Mouse (Mus musculus): Measurements from ENCODE around the gene Fat3. TPM values are rescaled to one million over a fixed set of nuclear protein-coding genes. Genes with fewer than 3 reads are reported as not detected.

Fat3 gene
- polyA plus RNA-seq, 1 experiment: 0.14 TPM

DNA sequence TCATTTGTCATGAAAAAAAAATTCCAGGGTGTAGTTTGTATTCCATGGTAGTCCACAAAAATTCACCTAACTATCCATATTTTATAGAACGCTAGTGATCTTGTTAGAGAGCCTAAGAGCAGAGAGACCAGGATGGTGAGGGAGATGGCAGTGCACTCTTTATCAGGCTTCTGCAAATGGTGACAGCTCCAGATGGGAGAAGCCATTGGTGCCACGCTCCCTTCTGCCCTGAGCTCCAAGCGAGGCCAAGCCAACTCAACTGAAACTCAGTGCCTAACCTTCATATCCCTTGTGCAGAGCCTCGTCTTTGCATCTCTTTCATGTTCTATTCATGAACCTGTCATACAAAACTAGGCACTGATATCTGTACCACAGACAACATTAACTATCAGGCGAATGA, 575.8 kb downstream of the Fat3 start:
- no peak overlapping the region for H3K4me3 ChIP-seq (ENCODE audit: insufficient read depth, low read depth, low read length)
- no peaks in the 10 kb centered on the region for H3K4me1 ChIP-seq (ENCODE audit: control insufficient read depth, insufficient read depth, low read length)
- no peak for DNase-seq
- no peaks in the 10 kb centered on the region for H3K36me3 ChIP-seq (ENCODE audit: control insufficient read depth, insufficient read depth, low read length)
- H3K27ac ChIP-seq (ENCODE audit: insufficient read depth, low read depth, low read length): no peak overlapping the region
- no peaks in the 10 kb centered on the region; the same call in 1 of the 2 replicates for H3K27me3 ChIP-seq (replicated peaks; ENCODE audit: control insufficient read depth, insufficient read depth, low read length)
- TF ChIP-seq POLR2A (IDR thresholded peaks at IDR 0.05; ENCODE audit: low read depth, low read length) (no peak), CTCF (conservative IDR thresholded peaks at IDR 0.05; ENCODE audit: insufficient read depth, insufficient read length, low read depth, low read length) (no peak)
- WGBS: 92% methylated on average over 5 of the region's 5 CpGs

DNA sequence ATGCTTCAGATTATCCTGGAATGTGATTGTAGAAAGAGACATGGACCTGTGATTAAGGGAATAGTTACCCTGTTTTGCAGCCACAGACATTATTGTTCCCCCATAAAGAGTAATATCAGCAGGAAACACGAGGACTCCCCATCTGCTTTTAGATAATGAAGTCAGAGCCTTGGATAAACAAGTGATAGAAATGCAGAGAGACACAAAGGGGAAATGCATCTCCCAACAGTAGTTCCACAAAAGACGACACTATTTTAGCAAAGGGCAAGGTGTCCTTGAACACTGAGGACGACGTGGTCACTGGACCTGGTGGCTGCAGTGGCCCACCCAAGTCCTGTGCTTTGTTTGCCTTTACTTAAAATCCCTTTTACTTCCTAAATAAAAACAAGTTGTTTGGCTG, 580.8 kb downstream of the Fat3 start:
- 72% methylated on average over 4 of the region's 4 CpGs for WGBS
- Histone ChIP-seq H3K27me3 (replicated peaks; ENCODE audit: control insufficient read depth, insufficient read depth, low read length) (no peaks in the 10 kb centered on the region), H3K36me3 (ENCODE audit: control insufficient read depth, insufficient read depth, low read length) (no peaks in the 10 kb centered on the region), H3K4me3 (ENCODE audit: insufficient read depth, low read depth, low read length) (no peak overlapping the region), H3K27ac (ENCODE audit: insufficient read depth, low read depth, low read length) (no peak overlapping the region), H3K4me1 (ENCODE audit: control insufficient read depth, insufficient read depth, low read length) (no peaks in the 10 kb centered on the region)
- TF ChIP-seq CTCF (conservative IDR thresholded peaks at IDR 0.05; ENCODE audit: insufficient read depth, insufficient read length, low read depth, low read length) (no peak), POLR2A (IDR thresholded peaks at IDR 0.05; ENCODE audit: low read depth, low read length) (no peak)
- no peak for DNase-seq

DNA sequence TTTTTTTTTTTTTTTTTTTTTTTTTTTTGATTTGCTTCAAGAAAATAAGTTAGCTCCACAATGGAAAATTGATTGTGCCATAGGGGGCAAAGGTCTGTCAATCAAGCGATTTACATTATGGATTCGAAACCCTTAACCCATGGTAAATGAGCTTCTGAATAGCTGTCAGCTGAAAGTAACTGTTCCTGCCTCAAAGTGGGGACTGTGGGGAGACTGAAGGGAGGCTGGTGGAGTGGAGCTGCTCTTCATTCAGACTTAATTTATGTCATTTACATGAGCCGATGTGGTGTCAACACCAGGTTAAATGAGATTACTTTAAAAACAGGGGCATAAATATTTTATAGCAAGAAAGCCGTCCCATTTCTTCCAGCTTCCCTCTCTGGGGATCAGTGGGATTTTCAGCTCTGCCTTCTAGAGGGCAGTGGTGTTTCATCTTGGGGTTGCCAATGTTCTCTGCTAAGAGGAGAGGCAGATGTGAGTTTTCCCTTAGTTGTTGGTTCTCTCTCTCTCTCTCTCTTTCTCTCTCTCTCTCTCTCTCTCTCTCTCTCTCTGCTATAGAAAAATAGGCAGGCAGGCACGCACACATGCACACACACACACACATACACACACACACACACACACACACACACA, 581.6 kb downstream of the Fat3 start:
- H3K36me3 ChIP-seq (ENCODE audit: control insufficient read depth, insufficient read depth, low read length): no peaks in the 10 kb centered on the region
- no peak for DNase-seq
- no peak overlapping the region for H3K4me3 ChIP-seq (ENCODE audit: insufficient read depth, low read depth, low read length)
- H3K4me1 ChIP-seq (ENCODE audit: control insufficient read depth, insufficient read depth, low read length): no peaks in the 10 kb centered on the region
- 54% methylated on average over 5 of the region's 5 CpGs for WGBS
- no peak for TF ChIP-seq POLR2A (IDR thresholded peaks at IDR 0.05; ENCODE audit: low read depth, low read length)
- TF ChIP-seq CTCF (conservative IDR thresholded peaks at IDR 0.05; ENCODE audit: insufficient read depth, insufficient read length, low read depth, low read length): peak; percentile 35; the same call in 1 of the 2 replicates
- H3K27ac ChIP-seq (ENCODE audit: insufficient read depth, low read depth, low read length): no peak overlapping the region
- no peaks in the 10 kb centered on the region for H3K27me3 ChIP-seq (replicated peaks; ENCODE audit: control insufficient read depth, insufficient read depth, low read length)

DNA sequence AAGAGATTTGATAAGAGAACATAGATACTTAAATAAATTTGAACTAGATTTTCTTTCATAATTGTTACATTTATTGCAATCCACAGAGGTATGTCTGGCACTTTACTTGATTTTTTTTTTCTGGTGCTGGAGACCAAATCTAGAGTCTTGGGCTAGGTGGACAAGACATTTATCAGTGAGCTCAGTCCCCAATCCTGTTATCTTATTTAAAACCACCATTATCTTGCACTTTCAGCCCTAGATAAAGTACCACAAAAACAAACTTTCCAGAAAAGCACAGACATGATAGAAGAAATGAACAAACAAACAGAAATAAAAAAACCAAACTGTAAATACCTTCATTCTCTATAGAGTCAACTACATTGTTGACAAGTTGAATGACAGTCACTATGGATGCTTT, 584.5 kb downstream of the Fat3 start:
- Histone ChIP-seq H3K4me3 (ENCODE audit: insufficient read depth, low read depth, low read length) (no peak overlapping the region), H3K36me3 (ENCODE audit: control insufficient read depth, insufficient read depth, low read length) (no peaks in the 10 kb centered on the region), H3K27ac (ENCODE audit: insufficient read depth, low read depth, low read length) (no peak overlapping the region), H3K4me1 (ENCODE audit: control insufficient read depth, insufficient read depth, low read length) (no peaks in the 10 kb centered on the region), H3K27me3 (replicated peaks; ENCODE audit: control insufficient read depth, insufficient read depth, low read length) (no peaks in the 10 kb centered on the region)
- TF ChIP-seq CTCF (conservative IDR thresholded peaks at IDR 0.05; ENCODE audit: insufficient read depth, insufficient read length, low read depth, low read length): no peak
- no peak for TF ChIP-seq POLR2A (IDR thresholded peaks at IDR 0.05; ENCODE audit: low read depth, low read length)
- DNase-seq: no peak

DNA sequence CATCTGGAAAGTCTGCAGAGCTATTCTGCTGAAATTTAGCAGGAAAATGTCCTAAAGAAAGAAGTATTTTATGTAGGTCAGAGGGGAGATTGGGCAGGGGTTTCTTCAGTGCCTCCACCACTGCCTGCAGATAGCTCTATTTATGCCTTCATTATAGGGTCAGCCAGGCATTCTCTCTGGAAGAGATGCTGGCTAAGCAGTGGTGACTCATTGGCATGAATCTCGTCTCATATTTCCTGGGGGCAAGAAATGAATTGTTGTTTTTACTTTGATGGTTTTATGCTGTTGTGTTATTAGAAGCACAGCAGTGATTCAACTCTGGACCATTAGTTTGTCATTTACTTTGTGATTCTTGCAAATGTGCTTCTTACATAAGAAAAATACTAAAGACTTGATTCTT, 588.4 kb downstream of the Fat3 start:
- WGBS: 25% methylated on average over 1 of the region's 1 CpGs
- no peak for TF ChIP-seq CTCF (conservative IDR thresholded peaks at IDR 0.05; ENCODE audit: insufficient read depth, insufficient read length, low read depth, low read length)
- TF ChIP-seq POLR2A (IDR thresholded peaks at IDR 0.05; ENCODE audit: low read depth, low read length): no peak
- Histone ChIP-seq H3K27me3 (replicated peaks; ENCODE audit: control insufficient read depth, insufficient read depth, low read length) (no peaks in the 10 kb centered on the region), H3K27ac (ENCODE audit: insufficient read depth, low read depth, low read length) (no peak overlapping the region), H3K4me3 (ENCODE audit: insufficient read depth, low read depth, low read length) (no peak overlapping the region), H3K36me3 (ENCODE audit: control insufficient read depth, insufficient read depth, low read length) (no peaks in the 10 kb centered on the region), H3K4me1 (ENCODE audit: control insufficient read depth, insufficient read depth, low read length) (no peaks in the 10 kb centered on the region)
- no peak for DNase-seq

DNA sequence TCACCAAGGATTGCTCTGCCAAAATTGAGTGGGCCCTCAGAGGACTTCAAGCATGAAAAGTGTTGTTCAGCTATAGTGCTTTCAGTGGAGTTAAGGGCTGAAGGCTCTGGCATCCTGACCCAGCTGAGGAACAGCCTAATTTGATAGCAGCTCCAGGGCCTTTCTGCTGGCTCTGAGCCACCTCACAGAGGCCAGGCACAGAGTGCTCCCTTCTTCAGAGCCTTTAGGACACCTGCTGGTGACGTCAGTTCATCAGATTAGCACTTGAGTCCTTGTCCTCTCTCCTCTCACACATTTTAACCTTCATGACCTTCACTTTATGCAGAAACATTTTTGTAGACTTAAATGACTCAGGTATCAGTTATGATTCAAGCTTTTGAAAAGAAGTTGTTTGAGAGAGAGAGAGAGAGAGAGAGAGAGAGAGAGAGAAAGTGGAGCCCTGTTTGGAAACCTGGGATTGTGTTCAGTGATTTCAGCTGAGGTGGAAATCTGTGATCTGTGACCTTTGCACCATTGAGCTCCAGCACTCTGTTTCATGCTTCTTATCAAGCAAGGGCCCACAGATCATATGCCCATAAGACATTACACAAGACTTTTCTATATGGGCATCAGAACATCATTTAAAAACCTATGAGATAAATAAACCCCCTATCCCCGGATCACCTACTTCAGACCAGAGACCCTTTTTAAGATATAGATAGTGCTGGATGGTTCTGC, 591.5 kb downstream of the Fat3 start:
- Histone ChIP-seq H3K4me1 (ENCODE audit: control insufficient read depth, insufficient read depth, low read length) (no peaks in the 10 kb centered on the region), H3K36me3 (ENCODE audit: control insufficient read depth, insufficient read depth, low read length) (no peaks in the 10 kb centered on the region), H3K27ac (ENCODE audit: insufficient read depth, low read depth, low read length) (no peak overlapping the region), H3K27me3 (replicated peaks; ENCODE audit: control insufficient read depth, insufficient read depth, low read length) (no peaks in the 10 kb centered on the region), H3K4me3 (ENCODE audit: insufficient read depth, low read depth, low read length) (no peak overlapping the region)
- TF ChIP-seq CTCF (conservative IDR thresholded peaks at IDR 0.05; ENCODE audit: insufficient read depth, insufficient read length, low read depth, low read length) (no peak), POLR2A (IDR thresholded peaks at IDR 0.05; ENCODE audit: low read depth, low read length) (no peak)
- WGBS: 76% methylated on average over 2 of the region's 2 CpGs
- DNase-seq: no peak

DNA sequence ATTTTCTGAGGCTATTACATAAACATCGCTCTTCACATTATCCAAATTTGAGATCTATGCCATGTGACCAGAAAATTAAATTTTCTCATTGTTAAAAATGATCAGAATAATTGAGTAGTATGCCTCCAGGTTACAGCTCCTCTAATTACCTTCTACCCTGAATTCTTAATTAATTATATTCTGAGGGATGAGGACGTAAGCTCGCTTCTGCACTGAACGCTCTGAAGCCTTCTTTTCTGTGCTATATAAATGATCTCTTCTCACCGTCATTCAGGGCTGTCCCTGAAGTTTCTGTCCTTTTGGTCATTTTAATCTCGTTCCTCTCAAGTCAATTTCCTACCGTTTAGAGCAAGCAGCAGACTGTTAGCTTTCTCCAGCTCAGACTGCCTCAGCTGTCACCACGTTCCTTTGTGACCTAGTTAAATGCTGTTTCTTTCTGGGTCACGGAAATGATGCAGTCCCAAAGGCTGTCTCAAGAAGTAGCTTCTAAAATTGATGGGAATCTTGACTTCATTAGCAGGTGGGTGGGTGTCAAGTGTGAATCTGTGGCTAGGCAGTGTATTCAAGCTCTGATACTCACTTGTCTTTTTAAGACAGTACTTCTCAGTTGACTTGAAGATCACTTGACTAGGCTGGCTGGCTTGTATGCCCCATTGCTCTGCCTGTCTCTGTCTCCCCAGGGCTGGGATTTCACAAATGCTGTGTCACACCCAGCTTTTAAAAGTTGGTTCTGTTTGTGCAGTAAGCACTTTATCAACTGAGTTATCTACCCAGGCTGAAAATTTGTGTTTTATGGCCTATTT, 596.9 kb downstream of the Fat3 start:
- Histone ChIP-seq H3K4me3 (ENCODE audit: insufficient read depth, low read depth, low read length) (no peak overlapping the region), H3K36me3 (ENCODE audit: control insufficient read depth, insufficient read depth, low read length) (no peaks in the 10 kb centered on the region), H3K27me3 (replicated peaks; ENCODE audit: control insufficient read depth, insufficient read depth, low read length) (no peaks in the 10 kb centered on the region), H3K27ac (ENCODE audit: insufficient read depth, low read depth, low read length) (no peak overlapping the region), H3K4me1 (ENCODE audit: control insufficient read depth, insufficient read depth, low read length) (no peaks in the 10 kb centered on the region)
- TF ChIP-seq POLR2A (IDR thresholded peaks at IDR 0.05; ENCODE audit: low read depth, low read length) (no peak), CTCF (conservative IDR thresholded peaks at IDR 0.05; ENCODE audit: insufficient read depth, insufficient read length, low read depth, low read length) (no peak)
- no peak for DNase-seq
- WGBS: 57% methylated on average over 9 of the region's 9 CpGs

All from kidney, adult 2 months (tissue).